Mouse (Mus musculus): ENCODE measurements around the gene Dmrt1.

GRCm38 (mm10) chr19:25635622-25636244, 130.3 kb downstream of the Dmrt1 start:
- TF ChIP-seq CTCF (IDR thresholded peaks at IDR 0.05; ENCODE audit: insufficient read depth, low read length) (peak; percentile 89), POLR2A (IDR thresholded peaks at IDR 0.05; ENCODE audit: borderline replicate concordance, extremely low read depth, low read depth, low read length) (no peak)
